Mouse (Mus musculus): Measurements from ENCODE around the gene Btbd9.

GRCm38 (mm10) chr17:30605001-30605400, 28.7 kb upstream of the Btbd9 start:
- no peak for TF ChIP-seq CTCF (IDR thresholded peaks at IDR 0.05; ENCODE audit: extremely low read depth, insufficient read depth, low read length)
- no peak for TF ChIP-seq POLR2A (IDR thresholded peaks at IDR 0.05; ENCODE audit: extremely low read depth, insufficient read depth, low read length)
